Mouse (Mus musculus) right cerebral cortex, postnatal 4 days (tissue): Measurements from ENCODE around the gene Tpsb2.

Experiments
- DNase-seq: peaks from one replicate; pipeline ENCODE4 v3.0.0-alpha.2; 2022

Tpsb2 gene

GRCm38 (mm10) chr17:25408302-25408999 is 42.3 kb downstream of the Tpsb2 start:
- no peak for DNase-seq

GRCm38 (mm10) chr17:25409621-25410020 is 43.5 kb downstream of the Tpsb2 start:
- DNase-seq, result no peak

GRCm38 (mm10) chr17:25410180-25410579 is 44.1 kb downstream of the Tpsb2 start:
- no peak for DNase-seq

- DNase-seq, result no peak
Observed at GRCm38 (mm10) chr17:25410786-25411185, 44.7 kb downstream of the Tpsb2 start.

- DNase-seq, result no peak
Observed at GRCm38 (mm10) chr17:25411251-25411650, 45.1 kb downstream of the Tpsb2 start.

GRCm38 (mm10) chr17:25414209-25414608 is 48.1 kb downstream of the Tpsb2 start:
- no peak for DNase-seq

- DNase-seq, result no peak
Observed at GRCm38 (mm10) chr17:25414917-25415316, 48.8 kb downstream of the Tpsb2 start.

GRCm38 (mm10) chr17:25415421-25415913 is 49.4 kb downstream of the Tpsb2 start:
- no peak for DNase-seq

GRCm38 (mm10) chr17:25416219-25416618 is 50.1 kb downstream of the Tpsb2 start:
- peak; percentile 39 for DNase-seq

GRCm38 (mm10) chr17:25417990-25418389 is 51.9 kb downstream of the Tpsb2 start:
- no peak for DNase-seq
